Mouse (Mus musculus) liver, adult 2 months (tissue): ENCODE data around the gene Slc25a41. TPM values are rescaled to one million over a fixed set of nuclear protein-coding genes. Genes with fewer than 3 reads are reported as not detected.

Experiments
- DNase-seq: peaks from one replicate; pipeline ENCODE4 v3.0.0-alpha.2; 2011; ENCODE audit warnings: low read depth, low spot score; ENCODE audit errors: extremely low read depth
- H3K27ac ChIP-seq: fragments of 200-500 bp; replicated peaks from 2 replicates; pipeline ENCODE4 v1.5.1; 2012; ENCODE audit warnings: low read depth, mild to moderate bottlenecking, control low read depth, inconsistent platforms, low read length; ENCODE audit not compliant: insufficient read depth
- H3K27me3 ChIP-seq: fragments of 200-500 bp; 2 replicates; pipeline ENCODE4 v1.6.1; 2012; ENCODE audit warnings: mild to moderate bottlenecking, moderate library complexity, low read length, inconsistent platforms; ENCODE audit not compliant: control insufficient read depth, insufficient read depth
- H3K36me3 ChIP-seq: fragments of 200-500 bp; 2 replicates; pipeline ENCODE4 v1.6.1; 2012; ENCODE audit warnings: low read length, inconsistent platforms; ENCODE audit not compliant: control insufficient read depth, insufficient read depth
- H3K4me1 ChIP-seq: fragments of 200-500 bp; 2 replicates; pipeline ENCODE4 v1.6.1; 2011; ENCODE audit warnings: low read length; ENCODE audit not compliant: control insufficient read depth, insufficient read depth
- H3K4me3 ChIP-seq: fragments of 200-500 bp; 2 replicates; pipeline ENCODE4 v1.5.1; 2011; ENCODE audit warnings: low read depth, mild to moderate bottlenecking, control low read depth, low read length, moderate library complexity; ENCODE audit not compliant: insufficient read depth
- H3K79me2 ChIP-seq: fragments of 200-500 bp; 2 replicates; pipeline ENCODE4 v1.6.1; 2012; ENCODE audit warnings: inconsistent platforms, mild to moderate bottlenecking, low read length, moderate library complexity; ENCODE audit not compliant: control insufficient read depth, insufficient read depth
- H3K9ac ChIP-seq: fragments of 200-500 bp; 2 replicates; pipeline ENCODE4 v1.6.1; 2012; ENCODE audit warnings: low read depth, mild to moderate bottlenecking, control low read depth, inconsistent platforms, low read length
- CTCF ChIP-seq: fragments of 200-500 bp; IDR thresholded peaks from 2 replicates; pipeline ENCODE4 v1.5.1; 2011; ENCODE audit warnings: low read depth, low read length, control low read depth
- POLR2A ChIP-seq: fragments of 200-500 bp; IDR thresholded peaks from 2 replicates; pipeline ENCODE4 v1.6.1; 2011; ENCODE audit warnings: low read length, control low read depth; ENCODE audit not compliant: insufficient read depth; ENCODE audit errors: extremely low read depth
- WGBS: fragments of 180-500 bp; shearing (Covaris S2); methylation state at CpG from one replicate; pipeline ENCODE4 v1.1.7; 2018; 5-methylcytosine and 5-hydroxymethylcytosine counted together
- polyA plus RNA-seq: library from polyadenylated mRNA; depleted of rRNA; stranded (reverse); fragments of >200 nt; gene quantifications from 2 replicates; pipeline ENCODE4 v1.2.3, GENCODE M21; 2012; rRNA removed
- total RNA-seq: library from RNA; depleted of rRNA; stranded (reverse); fragments of >200 nt; gene quantifications from 2 replicates; pipeline ENCODE4 v1.2.3, GENCODE M21; 2014; rRNA removed

The Slc25a41 gene
- total and polyA plus RNA-seq, 2 experiments = not detected

- 79% methylated on average over 7 of the region's 7 CpGs for WGBS
- Histone ChIP-seq H3K27ac (no peak overlapping the region), H3K4me1 (peaks cover 7% of the 10 kb centered on the region), H3K9ac (no peak overlapping the region), H3K27me3 (no peaks in the 10 kb centered on the region), H3K36me3 (peaks cover 3% of the 10 kb centered on the region; the same call in 1 of the 2 replicates), H3K4me3 (no peak overlapping the region), H3K79me2 (peaks cover 9% of the 10 kb centered on the region; the same call in 1 of the 2 replicates)
- DNase-seq = no peak
- no peak for TF ChIP-seq POLR2A
- no peak for TF ChIP-seq CTCF
These were observed 52.5 kb downstream of the Slc25a41 start for GRCm38 (mm10) chr17:56988921-56989430.

GRCm38 (mm10) chr17:56988441-56988840 is 53.0 kb downstream of the Slc25a41 start:
- WGBS = 88% methylated on average over 7 of the region's 7 CpGs
- DNase-seq = no peak
- Histone ChIP-seq H3K4me1 (peaks cover 7% of the 10 kb centered on the region), H3K79me2 (peaks cover 9% of the 10 kb centered on the region; the same call in 1 of the 2 replicates), H3K4me3 (no peak overlapping the region), H3K36me3 (peaks cover 2% of the 10 kb centered on the region; the same call in 1 of the 2 replicates), H3K27me3 (no peaks in the 10 kb centered on the region), H3K9ac (no peak overlapping the region), H3K27ac (no peak overlapping the region)
- TF ChIP-seq CTCF = no peak
- TF ChIP-seq POLR2A = no peak

DNA sequence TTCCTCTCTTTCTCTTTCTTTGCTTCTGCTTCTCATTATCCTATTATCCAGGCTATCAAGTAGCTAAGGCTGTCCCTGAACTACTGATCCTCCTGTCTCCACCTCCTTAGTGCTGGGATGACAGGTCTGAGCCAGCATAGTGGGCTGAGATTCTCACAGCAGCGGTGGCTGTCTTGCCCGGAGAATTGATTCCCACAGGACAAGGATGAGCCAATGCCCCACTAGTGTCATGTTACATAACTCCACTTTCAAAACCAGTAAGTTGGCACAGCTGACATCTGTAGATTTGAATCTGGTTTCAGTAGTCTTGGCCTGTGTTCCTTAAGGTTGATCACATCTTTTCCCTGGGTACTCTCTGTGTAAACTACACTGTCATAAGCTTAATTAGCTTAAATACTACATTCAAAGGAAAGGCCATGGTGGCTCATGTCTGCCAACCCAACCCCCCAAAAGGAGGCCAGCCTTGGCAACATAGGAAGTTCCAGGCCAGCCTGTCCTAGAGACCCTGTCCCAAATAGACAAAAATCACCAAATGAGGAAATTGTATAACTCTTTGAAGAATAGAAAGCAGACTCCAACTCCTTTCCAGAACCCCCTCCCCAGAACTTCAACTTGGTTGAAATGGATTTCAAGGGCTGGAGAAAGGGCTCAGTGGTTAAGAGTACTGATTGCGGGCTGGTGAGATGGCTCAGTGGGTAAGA is 55.2 kb downstream of the Slc25a41 start:
- H3K4me1 ChIP-seq = peaks cover 7% of the 10 kb centered on the region
- no peaks in the 10 kb centered on the region for H3K36me3 ChIP-seq
- no peak overlapping the region for H3K9ac ChIP-seq
- H3K27ac ChIP-seq = no peak overlapping the region
- no peaks in the 10 kb centered on the region for H3K27me3 ChIP-seq
- H3K79me2 ChIP-seq = peaks cover 9% of the 10 kb centered on the region; the same call in 1 of the 2 replicates
- WGBS = 45% methylated on average over 3 of the region's 3 CpGs
- no peak overlapping the region for H3K4me3 ChIP-seq
- TF ChIP-seq CTCF = no peak
- no peak for TF ChIP-seq POLR2A
- DNase-seq = peak; percentile 49

DNA sequence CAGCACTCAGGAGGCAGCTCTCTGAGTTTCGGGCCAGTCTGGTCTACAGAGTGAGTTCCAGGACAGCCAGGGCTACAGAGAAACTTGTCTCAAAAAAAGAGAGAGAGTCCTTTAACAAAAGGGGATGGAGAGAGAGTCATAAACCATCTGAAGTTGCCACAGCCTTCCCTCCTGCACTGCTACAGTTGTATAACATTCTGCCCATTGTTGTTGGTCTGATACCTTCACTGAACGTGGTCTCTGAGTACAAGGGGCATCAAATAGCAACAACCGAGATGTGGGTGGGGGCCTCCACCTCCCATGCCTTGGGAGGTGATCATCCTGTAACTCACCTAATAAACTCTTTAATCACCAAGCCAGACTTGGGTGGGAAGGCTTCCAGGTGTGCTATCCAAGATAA is 55.8 kb downstream of the Slc25a41 start:
- peaks cover 4% of the 10 kb centered on the region; the same call in 1 of the 2 replicates for H3K79me2 ChIP-seq
- no peaks in the 10 kb centered on the region for H3K36me3 ChIP-seq
- TF ChIP-seq POLR2A = no peak
- TF ChIP-seq CTCF = no peak
- H3K4me3 ChIP-seq = no peak overlapping the region
- 89% methylated on average over 3 of the region's 3 CpGs for WGBS
- no peak for DNase-seq
- H3K27me3 ChIP-seq = no peaks in the 10 kb centered on the region
- H3K4me1 ChIP-seq = 0 out of 2 replicates have a peak, but pooled peaks cover 2% of the 10 kb centered on the region
- no peak overlapping the region for H3K9ac ChIP-seq
- H3K27ac ChIP-seq = no peak overlapping the region

- Histone ChIP-seq H3K27me3 (no peaks in the 10 kb centered on the region), H3K4me1 (0 out of 2 replicates have a peak, but pooled peaks cover 2% of the 10 kb centered on the region), H3K9ac (no peak overlapping the region), H3K79me2 (no peaks in the 10 kb centered on the region), H3K36me3 (no peaks in the 10 kb centered on the region), H3K4me3 (no peak overlapping the region), H3K27ac (no peak overlapping the region)
- TF ChIP-seq POLR2A = no peak
- no peak for TF ChIP-seq CTCF
- peak; percentile 68 for DNase-seq
- WGBS = 49% methylated on average over 9 of the region's 9 CpGs
These were observed 56.6 kb downstream of the Slc25a41 start for GRCm38 (mm10) chr17:56984886-56985285.

Other genes with a start within 250 kb of the Slc25a41 start
- gene Rfx2, start 210.6 kb downstream of the Slc25a41 start, total RNA-seq = 0.18 and 0.54 TPM in 2 replicates
- 0.87 and 1.0 TPM in 2 replicates for gene Rfx2, start 210.6 kb downstream of the Slc25a41 start, polyA plus RNA-seq
- gene Acsbg2, start 167.2 kb downstream of the Slc25a41 start, total RNA-seq = not detected in 2 replicates
- gene Acsbg2, start 167.2 kb downstream of the Slc25a41 start, polyA plus RNA-seq = not detected in 2 replicates
- gene 1700061G19Rik, start 166.2 kb downstream of the Slc25a41 start, total RNA-seq = not detected in 2 replicates
- 0.02 TPM in 1 of 2 replicates, not detected in the other for gene 1700061G19Rik, start 166.2 kb downstream of the Slc25a41 start, polyA plus RNA-seq
- 3.0 and 4.4 TPM in 2 replicates for gene Mllt1, start 106.2 kb downstream of the Slc25a41 start, total RNA-seq
- 19.4 and 22.7 TPM in 2 replicates for gene Mllt1, start 106.2 kb downstream of the Slc25a41 start, polyA plus RNA-seq
- gene Acer1, start 59.5 kb downstream of the Slc25a41 start, total RNA-seq = not detected in 2 replicates
- gene Acer1, start 59.5 kb downstream of the Slc25a41 start, polyA plus RNA-seq = not detected in 2 replicates
- gene Clpp, start 51.3 kb downstream of the Slc25a41 start, total RNA-seq = 75.6 and 93.8 TPM in 2 replicates
- 174 and 184 TPM in 2 replicates for gene Clpp, start 51.3 kb downstream of the Slc25a41 start, polyA plus RNA-seq
- 23.2 and 24.4 TPM in 2 replicates for gene Alkbh7, start 44.3 kb downstream of the Slc25a41 start, total RNA-seq
- gene Alkbh7, start 44.3 kb downstream of the Slc25a41 start, polyA plus RNA-seq = 42.0 and 51.1 TPM in 2 replicates
- gene Pspn, start 41.6 kb downstream of the Slc25a41 start, total RNA-seq = not detected in 2 replicates
- gene Pspn, start 41.6 kb downstream of the Slc25a41 start, polyA plus RNA-seq = not detected in 2 replicates
- 10.9 and 11.9 TPM in 2 replicates for gene Gtf2f1, start 30.4 kb downstream of the Slc25a41 start, total RNA-seq
- gene Gtf2f1, start 30.4 kb downstream of the Slc25a41 start, polyA plus RNA-seq = 10.4 and 10.6 TPM in 2 replicates
- gene Gm17949, start 30.2 kb downstream of the Slc25a41 start, total RNA-seq = not detected in 2 replicates
- gene Gm17949, start 30.2 kb downstream of the Slc25a41 start, polyA plus RNA-seq = not detected in 2 replicates
- gene Khsrp, start 10.1 kb downstream of the Slc25a41 start, total RNA-seq = 7.6 and 15.6 TPM in 2 replicates
- gene Khsrp, start 10.1 kb downstream of the Slc25a41 start, polyA plus RNA-seq = 30.3 and 38.9 TPM in 2 replicates
- gene Crb3, start 17.5 kb upstream of the Slc25a41 start, total RNA-seq = 21.9 and 27.7 TPM in 2 replicates
- gene Crb3, start 17.5 kb upstream of the Slc25a41 start, polyA plus RNA-seq = 45.6 and 57.7 TPM in 2 replicates
- gene Slc25a23, start 18.2 kb upstream of the Slc25a41 start, total RNA-seq = 54.9 and 94.6 TPM in 2 replicates
- 212 and 255 TPM in 2 replicates for gene Slc25a23, start 18.2 kb upstream of the Slc25a41 start, polyA plus RNA-seq
- 0.54 and 0.92 TPM in 2 replicates for gene Dennd1c, start 36.9 kb upstream of the Slc25a41 start, total RNA-seq
- 1.2 and 1.6 TPM in 2 replicates for gene Dennd1c, start 36.9 kb upstream of the Slc25a41 start, polyA plus RNA-seq
- gene Tubb4a, start 46.1 kb upstream of the Slc25a41 start, total RNA-seq = 0.18 and 0.27 TPM in 2 replicates
- gene Tubb4a, start 46.1 kb upstream of the Slc25a41 start, polyA plus RNA-seq = 0.16 and 0.24 TPM in 2 replicates
- gene Tnfsf9, start 63.7 kb upstream of the Slc25a41 start, total RNA-seq = 0.18 and 0.54 TPM in 2 replicates
- gene Tnfsf9, start 63.7 kb upstream of the Slc25a41 start, polyA plus RNA-seq = 0.09 and 0.15 TPM in 2 replicates
- 1.0 TPM in 1 of 2 replicates, not detected in the other for gene Cd70, start 108.1 kb upstream of the Slc25a41 start, total RNA-seq
- not detected in 2 replicates for gene Cd70, start 108.1 kb upstream of the Slc25a41 start, polyA plus RNA-seq
- gene Tnfsf14, start 152.5 kb upstream of the Slc25a41 start, total RNA-seq = 0.27 and 0.28 TPM in 2 replicates
- 0.42 and 0.75 TPM in 2 replicates for gene Tnfsf14, start 152.5 kb upstream of the Slc25a41 start, polyA plus RNA-seq
- gene C3, start 186.5 kb upstream of the Slc25a41 start, total RNA-seq = 5,384 and 7,708 TPM in 2 replicates
- 3,773 and 3,833 TPM in 2 replicates for gene C3, start 186.5 kb upstream of the Slc25a41 start, polyA plus RNA-seq
- 10.7 and 11.7 TPM in 2 replicates for gene Gpr108, start 206.8 kb upstream of the Slc25a41 start, total RNA-seq
- 19.3 and 23.7 TPM in 2 replicates for gene Gpr108, start 206.8 kb upstream of the Slc25a41 start, polyA plus RNA-seq
- gene Trip10, start 207.8 kb upstream of the Slc25a41 start, total RNA-seq = 4.6 and 5.1 TPM in 2 replicates
- gene Trip10, start 207.8 kb upstream of the Slc25a41 start, polyA plus RNA-seq = 4.8 and 7.2 TPM in 2 replicates
- 2.7 and 2.9 TPM in 2 replicates for gene Vav1, start 237.4 kb upstream of the Slc25a41 start, total RNA-seq
- gene Vav1, start 237.4 kb upstream of the Slc25a41 start, polyA plus RNA-seq = 1.3 and 1.9 TPM in 2 replicates